Mouse (Mus musculus) gastrocnemius, postnatal 14 days (tissue): ENCODE data around the gene Olfr1174-ps. TPM values are rescaled to one million over a fixed set of nuclear protein-coding genes. Genes with fewer than 3 reads are reported as not detected.

Experiments
- DNase-seq: peaks from one replicate; pipeline ENCODE4 v3.0.0; 2021; ENCODE audit warnings: mixed read lengths
- intact Hi-C: fragments of 180-260 bp; cut with DNase I; formaldehyde crosslinking; loops from one replicate; pipeline ENCODE4 v1.15.1; 2025; ENCODE audit warnings: low total_unique reads
- long read RNA-seq, 2 experiments: library from polyadenylated mRNA; stranded (forward); transcript quantifications; one replicate each; pipeline ENCODE4 v2.0.0; 2021
- total RNA-seq, 2 experiments: library from RNA; stranded (reverse); gene quantifications; 2 replicates each; pipeline ENCODE4 v1.2.3; 2021

The Olfr1174-ps gene
- not detected for total RNA-seq
- long read RNA-seq, experiment 1: 0 reads
- long read RNA-seq, experiment 2: 0 reads

DNA sequence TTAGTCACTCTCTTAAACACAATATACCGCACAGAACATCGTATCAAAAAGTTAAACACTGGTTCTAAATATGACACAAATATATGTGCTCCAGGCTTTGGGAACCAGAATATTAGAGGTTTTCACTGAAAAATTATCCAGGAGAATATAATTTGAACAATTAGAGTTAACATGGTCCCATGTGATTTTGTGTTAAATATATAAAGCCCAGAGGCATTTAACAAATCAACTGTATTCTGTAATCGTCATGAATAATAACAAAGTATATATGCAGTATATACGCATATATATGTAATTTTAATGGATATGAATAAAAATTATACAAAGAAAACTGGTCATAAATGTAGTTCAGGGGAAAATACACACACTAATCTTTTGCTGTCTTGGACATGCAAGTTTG is at the start of gene Olfr1174-ps:
TSS of gene Olfr1174-ps (minus strand) at position 101 of the 400 bp plus-strand sequence.
- no peak for DNase-seq
- intact Hi-C loops: no loop called here

DNA sequence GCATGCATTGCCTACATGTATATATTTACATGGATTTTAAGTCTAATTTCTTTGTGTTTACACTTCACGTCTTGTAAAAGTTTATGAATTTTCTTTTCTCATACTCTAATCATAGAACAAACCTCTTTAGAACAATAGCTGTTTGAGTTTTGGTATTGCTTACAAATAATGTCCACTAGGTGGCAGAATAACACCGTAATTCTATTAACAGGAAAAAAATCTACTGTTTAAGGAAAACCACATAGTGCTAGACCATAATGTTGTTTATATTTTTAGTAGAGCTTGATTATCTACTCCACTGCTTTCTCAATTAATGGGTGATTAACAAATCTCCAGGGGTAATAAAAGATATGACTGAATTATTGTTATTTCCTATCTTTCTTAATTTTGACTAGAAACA is 41.4 kb upstream of the Olfr1174-ps start:
- intact Hi-C loops: no loop called here

DNA sequence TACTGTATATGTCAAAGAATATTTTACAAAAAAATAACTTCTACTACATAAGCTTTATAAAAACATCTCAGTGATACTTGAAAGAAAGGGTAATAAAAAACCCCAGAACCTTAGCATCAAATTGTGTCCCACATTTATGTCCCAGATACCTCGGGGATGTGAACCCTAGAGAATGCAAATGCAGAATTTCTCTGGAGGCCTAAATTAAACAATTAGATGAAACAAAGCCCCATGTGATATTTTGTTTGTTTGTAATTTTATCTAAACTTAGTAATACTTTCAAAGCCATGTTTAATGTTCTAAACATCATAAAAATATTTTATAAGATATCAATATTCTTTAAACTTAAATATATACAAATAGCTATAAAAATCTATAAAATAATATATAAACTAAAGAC is 31.5 kb upstream of the Olfr1174-ps start, which contains the start of gene Olfr1177-ps:
TSS of gene Olfr1177-ps (minus strand) at position 101 of the 400 bp plus-strand sequence.
- DNase-seq: no peak
- intact Hi-C loops: no loop called here

More for the DNA sequence above, 41.4 kb upstream of the Olfr1174-ps start:
- DNase-seq: no peak

DNA sequence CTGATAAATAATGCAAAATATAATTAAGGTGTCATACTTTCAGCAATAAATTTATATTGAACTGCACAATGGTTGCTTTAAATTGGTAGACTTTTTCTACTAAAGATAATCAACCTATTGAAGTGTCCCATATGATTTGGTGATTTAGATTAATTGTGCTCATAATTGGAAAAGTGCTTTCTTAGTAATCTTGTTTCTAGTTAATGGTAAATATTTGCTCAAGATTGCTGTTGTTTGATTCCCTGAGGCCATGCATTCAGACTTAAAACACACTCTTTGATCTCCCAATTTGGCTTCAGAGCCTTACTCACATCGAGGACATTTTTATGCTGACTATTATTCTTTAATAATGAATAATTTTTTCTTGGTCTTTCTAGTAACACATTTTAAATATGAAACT is 21.5 kb upstream of the Olfr1174-ps start, which contains the start of gene Olfr1176:
TSS of gene Olfr1176 (plus strand) at position 301 of the 400 bp plus-strand sequence.
- DNase-seq: no peak
- intact Hi-C loops: no loop called here

DNA sequence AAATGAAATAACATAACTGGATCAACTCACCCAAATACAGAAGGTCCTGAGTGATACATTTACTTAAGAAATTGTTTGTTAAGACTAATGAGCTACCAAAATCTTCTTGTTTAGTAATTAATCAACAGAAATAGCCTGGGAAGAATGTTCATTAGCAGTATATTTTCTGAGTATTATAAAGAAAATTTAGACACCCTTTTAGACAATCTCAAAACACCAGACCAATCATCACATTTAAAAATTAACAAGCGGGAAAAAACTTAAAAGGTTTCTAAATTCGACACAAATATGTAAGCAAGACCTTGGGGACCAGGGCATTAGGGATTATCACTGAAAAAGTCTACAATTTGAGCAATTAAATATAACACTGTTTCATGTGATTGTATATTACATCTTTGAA is 12.2 kb upstream of the Olfr1174-ps start, which contains the start of gene Olfr1175-ps:
TSS of gene Olfr1175-ps (minus strand) at position 101 of the 400 bp plus-strand sequence.
- DNase-seq: no peak
- intact Hi-C loops: no loop called here

DNA sequence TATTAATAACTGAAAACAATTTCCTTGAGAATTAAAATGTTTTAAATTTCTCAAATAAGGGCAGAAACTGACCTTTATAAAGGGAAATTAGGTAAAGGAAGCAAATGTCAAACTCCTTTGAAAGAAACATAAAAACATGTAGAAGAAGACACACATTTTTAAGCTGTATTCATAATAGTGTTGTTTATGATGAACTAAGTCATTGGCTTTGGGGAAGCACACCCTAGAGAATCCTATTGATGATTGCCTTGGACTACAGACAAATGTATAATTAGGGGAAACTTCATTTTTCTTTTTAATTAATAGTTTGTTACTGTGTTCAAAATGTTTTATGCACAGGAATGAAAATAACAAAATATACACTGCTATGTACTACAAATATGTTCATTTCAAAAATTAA is 35.2 kb downstream of the Olfr1174-ps start, which contains the start of gene Olfr1173:
TSS of gene Olfr1173 (minus strand) at position 101 of the 400 bp plus-strand sequence.
- intact Hi-C loops: no loop called here
- DNase-seq: no peak

Other genes starting within 250 kb of the Olfr1174-ps start
- not detected for gene Olfr1163, start 243.3 kb downstream of the Olfr1174-ps start, total RNA-seq
- not detected for gene Olfr1164, start 221.2 kb downstream of the Olfr1174-ps start, total RNA-seq
- not detected for gene Olfr1166, start 186.9 kb downstream of the Olfr1174-ps start, total RNA-seq
- gene Olfr1167, start 159.9 kb downstream of the Olfr1174-ps start, total RNA-seq: not detected
- not detected for gene Olfr1168, start 133.3 kb downstream of the Olfr1174-ps start, total RNA-seq
- gene Olfr1170, start 86.8 kb downstream of the Olfr1174-ps start, total RNA-seq: not detected
- gene Olfr1173, start 35.3 kb downstream of the Olfr1174-ps start, total RNA-seq: not detected
- gene Olfr1175-ps, start 12.1 kb upstream of the Olfr1174-ps start, total RNA-seq: not detected
- not detected for gene Olfr1176, start 21.6 kb upstream of the Olfr1174-ps start, total RNA-seq
- gene Olfr1177-ps, start 31.4 kb upstream of the Olfr1174-ps start, total RNA-seq: not detected
- gene Olfr1178, start 71.9 kb upstream of the Olfr1174-ps start, total RNA-seq: not detected
- gene Olfr1179, start 91.3 kb upstream of the Olfr1174-ps start, total RNA-seq: not detected
- not detected for gene Olfr1180, start 104.0 kb upstream of the Olfr1174-ps start, total RNA-seq
- gene Olfr1181, start 111.0 kb upstream of the Olfr1174-ps start, total RNA-seq: not detected
- gene Gm13757, start 134.0 kb upstream of the Olfr1174-ps start, total RNA-seq: not detected
- not detected for gene Olfr1183, start 139.7 kb upstream of the Olfr1174-ps start, total RNA-seq
- not detected for gene Olfr1184, start 168.5 kb upstream of the Olfr1174-ps start, total RNA-seq
- gene Olfr1185-ps1, start 178.2 kb upstream of the Olfr1174-ps start, total RNA-seq: not detected
- gene Olfr1186, start 203.4 kb upstream of the Olfr1174-ps start, total RNA-seq: not detected
- gene Olfr1188, start 241.8 kb upstream of the Olfr1174-ps start, total RNA-seq: not detected